Mouse (Mus musculus): ENCODE data around the gene Manbal. TPM values are rescaled to one million over a fixed set of nuclear protein-coding genes. Genes with fewer than 3 reads are reported as not detected.

Gene Manbal
- polyA plus RNA-seq, 1 experiment = 26.0 TPM

DNA sequence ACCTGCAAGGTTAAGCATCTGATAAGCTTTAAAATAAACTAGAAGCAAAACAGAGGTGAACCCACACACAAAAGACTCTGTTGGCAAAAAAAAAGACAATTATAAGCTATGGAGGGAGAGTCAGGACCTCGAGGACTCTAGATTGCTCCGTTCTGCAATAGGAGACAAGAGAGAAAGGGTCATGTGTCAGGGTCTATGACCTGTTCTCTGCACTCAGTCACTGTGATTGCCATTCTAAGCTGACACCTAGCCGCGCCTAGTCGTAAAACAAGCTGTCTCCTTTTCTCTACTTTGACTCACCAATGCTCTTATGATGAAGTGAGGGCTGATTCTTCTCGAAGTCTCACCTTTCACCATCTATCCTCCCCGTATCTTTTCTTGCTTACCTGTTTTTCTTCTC lies 45.1 kb downstream of the Manbal start:
- Histone ChIP-seq H3K4me1 (ENCODE audit: control insufficient read depth, insufficient read depth, insufficient read length, low read length) (no peaks in the 10 kb centered on the region), H3K4me3 (ENCODE audit: insufficient read depth, low read depth, low read length) (no peak overlapping the region), H3K27ac (replicated peaks; ENCODE audit: low read depth, low read length) (no peak overlapping the region)

DNA sequence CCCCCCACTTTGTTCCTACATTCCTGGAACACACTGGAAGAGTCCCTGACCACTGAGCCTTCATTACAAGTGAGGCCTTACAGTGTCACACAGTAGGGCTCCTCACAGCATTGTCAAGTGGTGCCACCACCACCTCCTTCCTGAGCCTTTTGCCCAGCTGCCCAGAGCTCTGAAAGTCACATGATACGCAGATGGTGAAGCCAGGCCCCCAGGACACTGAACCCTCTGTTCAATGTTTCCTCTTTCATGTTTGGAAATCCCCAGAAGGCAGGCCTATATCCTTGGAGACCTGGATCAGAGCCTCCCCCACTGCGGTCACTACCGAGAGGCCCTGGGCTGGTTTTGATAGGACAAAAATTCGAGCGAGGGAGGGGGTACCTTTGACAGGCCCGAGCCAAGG lies 49.8 kb downstream of the Manbal start:
- H3K4me1 ChIP-seq (ENCODE audit: control insufficient read depth, insufficient read depth, insufficient read length, low read length) = no peaks in the 10 kb centered on the region
- H3K27ac ChIP-seq (replicated peaks; ENCODE audit: low read depth, low read length) = no peak overlapping the region
- no peak overlapping the region for H3K4me3 ChIP-seq (ENCODE audit: insufficient read depth, low read depth, low read length)

DNA sequence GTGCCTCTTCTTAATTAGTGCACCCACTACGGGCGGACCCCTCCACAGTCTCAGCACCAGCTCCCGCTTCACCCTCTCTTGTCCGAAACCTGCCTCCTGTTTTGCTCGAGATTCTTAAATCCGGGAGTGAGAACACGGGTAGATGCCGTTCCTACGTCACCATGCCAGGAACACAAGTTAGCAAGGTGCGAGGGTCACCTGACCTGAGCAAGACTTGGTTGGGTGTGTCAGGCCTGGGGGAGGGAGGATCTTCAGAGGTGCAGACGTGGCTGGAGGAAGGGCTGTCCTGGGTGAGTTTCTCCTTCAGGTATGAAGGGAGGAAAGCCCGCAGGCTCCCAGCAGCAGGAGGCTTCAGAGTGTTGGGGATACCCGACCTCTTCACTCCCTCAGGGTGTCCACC lies 50.8 kb downstream of the Manbal start, which contains the start of gene Src:
Gene Src (plus strand): TSS at position 239 of the 400 bp plus-strand sequence.
- Histone ChIP-seq H3K27ac (replicated peaks; ENCODE audit: low read depth, low read length) (no peak within 1 kb of the TSS), H3K4me3 (ENCODE audit: insufficient read depth, low read depth, low read length) (no peak within 1 kb of the TSS), H3K4me1 (ENCODE audit: control insufficient read depth, insufficient read depth, insufficient read length, low read length) (0 out of 2 replicates have a peak, but pooled peaks cover under 1% of the 10 kb centered on the region)

DNA sequence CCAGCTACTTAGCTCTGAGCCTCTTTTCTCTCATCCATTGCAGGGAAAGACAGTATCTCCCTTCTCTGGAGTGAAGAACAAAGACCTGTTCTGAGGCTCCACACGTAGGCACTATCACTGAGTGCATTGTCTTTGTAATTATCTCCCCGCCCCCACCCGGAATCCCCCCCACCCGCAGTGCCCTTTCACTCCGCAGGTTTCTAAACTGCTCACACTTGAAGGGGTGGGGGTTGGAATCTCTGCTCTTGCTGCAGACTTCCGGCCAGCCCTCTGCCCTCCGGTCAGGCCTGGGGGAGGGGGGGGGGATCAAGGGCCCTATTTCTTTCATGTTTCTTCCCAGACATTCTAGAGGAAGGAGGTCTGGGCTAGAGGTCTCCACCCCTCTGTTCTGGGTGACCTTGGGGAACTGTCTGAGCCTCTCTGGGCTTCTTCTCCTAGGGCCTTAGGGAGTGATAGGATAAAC lies 51.2 kb downstream of the Manbal start:
- Histone ChIP-seq H3K4me1 (ENCODE audit: control insufficient read depth, insufficient read depth, insufficient read length, low read length) (0 out of 2 replicates have a peak, but pooled peaks cover 5% of the 10 kb centered on the region), H3K27ac (replicated peaks; ENCODE audit: low read depth, low read length) (no peak overlapping the region), H3K4me3 (ENCODE audit: insufficient read depth, low read depth, low read length) (no peak overlapping the region)

DNA sequence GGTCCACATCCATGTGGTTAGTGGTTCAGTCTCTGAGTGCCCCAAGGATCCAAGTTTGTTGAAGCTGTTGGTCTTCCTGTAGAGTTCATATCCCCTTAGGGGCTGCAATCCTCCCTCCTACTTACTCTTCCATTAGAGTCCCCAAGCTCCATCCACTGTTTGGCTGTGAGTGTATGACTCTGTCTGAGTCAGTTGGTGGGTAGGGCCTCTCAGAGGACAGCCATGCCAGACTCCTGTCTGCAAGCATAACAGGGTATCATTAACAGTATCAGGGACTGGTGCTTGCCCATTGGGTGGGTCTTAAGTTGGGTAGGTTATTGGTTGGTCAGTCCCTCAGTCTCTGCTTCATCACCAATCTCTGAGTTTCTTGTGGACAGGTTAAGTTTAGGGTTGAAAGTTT lies 52.1 kb downstream of the Manbal start:
- H3K27ac ChIP-seq (replicated peaks; ENCODE audit: low read depth, low read length) = no peak overlapping the region
- H3K4me3 ChIP-seq (ENCODE audit: insufficient read depth, low read depth, low read length) = no peak overlapping the region

DNA sequence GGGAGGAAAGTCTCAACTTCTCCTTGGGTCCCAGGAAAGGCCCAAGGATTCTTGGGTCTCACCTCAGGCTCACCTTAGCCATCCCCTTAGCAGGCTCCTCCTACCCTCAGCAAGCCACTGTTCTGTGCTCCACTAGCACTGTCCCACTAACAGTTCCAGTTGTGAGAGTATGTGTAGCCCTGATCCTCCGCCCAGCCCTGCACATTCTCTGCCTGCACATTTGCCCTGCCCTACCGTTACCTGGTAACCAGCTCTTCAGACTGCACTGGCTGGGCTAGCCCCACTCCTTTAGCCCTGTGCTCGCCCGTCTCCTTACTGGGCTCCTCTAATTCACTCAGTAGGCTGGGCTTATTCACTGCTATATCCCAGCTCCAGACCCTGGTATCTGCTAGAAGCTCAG lies 53.0 kb downstream of the Manbal start:
- H3K27ac ChIP-seq (replicated peaks; ENCODE audit: low read depth, low read length) = no peak overlapping the region
- H3K4me1 ChIP-seq (ENCODE audit: control insufficient read depth, insufficient read depth, insufficient read length, low read length) = 0 out of 2 replicates have a peak, but pooled peaks cover 5% of the 10 kb centered on the region
- H3K4me3 ChIP-seq (ENCODE audit: insufficient read depth, low read depth, low read length) = no peak overlapping the region

More for the DNA sequence above, 52.1 kb downstream of the Manbal start:
- H3K4me1 ChIP-seq (ENCODE audit: control insufficient read depth, insufficient read depth, insufficient read length, low read length) = 0 out of 2 replicates have a peak, but pooled peaks cover 5% of the 10 kb centered on the region

DNA sequence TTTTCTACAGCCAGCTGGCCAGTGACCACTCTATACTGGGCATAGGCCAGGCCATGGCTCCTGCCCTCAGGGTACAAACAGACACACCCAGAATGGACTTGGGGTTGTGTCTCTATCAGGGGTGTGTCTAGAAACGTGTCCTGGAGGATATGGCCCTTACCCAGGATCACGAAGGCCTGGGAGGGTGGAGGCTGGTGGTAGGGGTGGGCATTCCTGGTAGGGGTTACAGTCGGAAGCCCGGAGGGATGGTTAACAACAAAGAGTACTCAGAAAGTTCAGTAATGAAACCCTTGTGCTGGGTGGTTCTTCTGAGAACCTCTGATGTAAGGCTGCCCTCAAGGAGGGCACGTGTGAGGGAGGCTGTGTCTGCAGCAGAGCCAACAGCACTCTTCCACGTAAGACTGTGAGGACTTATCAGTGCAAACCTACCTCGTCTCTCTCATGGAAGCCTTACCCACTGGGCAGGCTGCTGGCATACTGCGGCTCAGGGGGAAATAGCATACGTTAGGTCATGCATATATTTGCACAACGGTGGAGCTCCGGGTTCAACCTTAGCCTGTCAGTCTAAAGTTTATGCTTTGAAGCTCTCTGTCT lies 54.8 kb downstream of the Manbal start:
- H3K27ac ChIP-seq (replicated peaks; ENCODE audit: low read depth, low read length) = no peak overlapping the region
- 0 out of 2 replicates have a peak, but pooled peaks cover 5% of the 10 kb centered on the region for H3K4me1 ChIP-seq (ENCODE audit: control insufficient read depth, insufficient read depth, insufficient read length, low read length)
- H3K4me3 ChIP-seq (ENCODE audit: insufficient read depth, low read depth, low read length) = no peak overlapping the region

DNA sequence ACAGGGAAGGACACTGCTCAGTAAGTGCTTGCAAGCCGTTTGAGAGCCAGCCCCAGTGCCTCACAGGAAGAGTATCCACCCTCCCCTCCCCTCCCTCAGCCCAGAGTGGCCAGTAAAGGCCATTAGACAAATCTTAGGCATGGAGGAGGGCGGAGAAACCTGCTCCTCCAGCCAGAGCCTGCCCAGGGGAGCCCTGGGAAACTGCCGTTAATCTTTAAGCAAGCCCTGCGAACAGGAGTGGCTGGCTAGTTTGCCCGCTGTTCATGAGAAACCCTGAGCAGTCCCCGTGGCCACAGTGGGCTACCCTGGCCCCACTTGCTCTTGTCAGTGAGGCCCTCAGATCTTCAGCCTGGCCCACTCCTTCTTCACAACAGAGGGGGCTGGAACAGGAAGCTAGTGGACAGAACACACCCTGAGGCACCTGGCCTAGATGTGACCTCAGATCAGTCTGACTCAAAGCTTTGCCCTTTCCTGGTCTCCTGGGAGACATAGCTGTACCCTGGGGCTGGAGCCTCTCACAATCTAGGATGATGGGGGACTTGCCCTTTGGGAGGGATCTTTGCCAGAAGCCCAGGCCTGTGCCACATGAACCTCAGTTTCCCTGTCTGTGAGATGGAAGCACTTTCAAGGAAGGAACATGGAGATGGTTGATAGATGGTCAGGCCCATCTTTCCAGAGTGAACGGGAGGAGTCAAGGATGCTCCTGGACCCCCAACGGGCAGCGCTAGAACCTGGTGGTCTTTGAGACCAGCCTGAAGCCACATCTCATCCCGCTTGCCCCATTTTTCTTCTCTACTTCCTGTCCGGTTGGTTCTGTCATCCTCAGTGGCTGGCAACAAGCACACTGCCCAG lies 55.7 kb downstream of the Manbal start:
- Histone ChIP-seq H3K4me1 (ENCODE audit: control insufficient read depth, insufficient read depth, insufficient read length, low read length) (0 out of 2 replicates have a peak, but pooled peaks cover 5% of the 10 kb centered on the region), H3K27ac (replicated peaks; ENCODE audit: low read depth, low read length) (no peak overlapping the region), H3K4me3 (ENCODE audit: insufficient read depth, low read depth, low read length) (peak overlapping the region; percentile 56)

DNA sequence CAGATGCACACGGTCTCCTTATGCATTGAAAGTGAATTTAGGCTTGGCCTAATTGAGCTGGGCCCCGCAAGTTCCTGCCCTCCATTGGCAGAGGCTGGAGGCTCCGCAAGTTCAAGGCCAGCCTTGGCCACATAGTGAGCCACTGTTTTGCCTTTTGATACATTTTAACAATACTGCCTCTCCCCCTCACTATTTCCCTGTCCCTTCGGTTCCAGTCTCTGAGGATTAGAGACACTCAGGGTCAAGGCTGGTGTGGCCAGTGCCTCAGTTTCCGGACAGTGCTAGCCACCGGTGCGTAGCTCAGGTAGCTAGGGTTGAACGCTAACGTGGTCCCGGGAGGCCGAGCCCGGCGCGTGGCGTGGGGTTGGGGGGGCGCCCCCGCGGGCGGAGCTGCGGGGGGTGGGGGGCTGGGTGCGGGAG lies 56.3 kb downstream of the Manbal start:
- peak overlapping the region; percentile 56 for H3K4me3 ChIP-seq (ENCODE audit: insufficient read depth, low read depth, low read length)
- H3K27ac ChIP-seq (replicated peaks; ENCODE audit: low read depth, low read length) = 0 out of 2 replicates have a peak overlapping the region, but pooled peaks have one; percentile 29
- 0 out of 2 replicates have a peak, but pooled peaks cover 5% of the 10 kb centered on the region for H3K4me1 ChIP-seq (ENCODE audit: control insufficient read depth, insufficient read depth, insufficient read length, low read length)

DNA sequence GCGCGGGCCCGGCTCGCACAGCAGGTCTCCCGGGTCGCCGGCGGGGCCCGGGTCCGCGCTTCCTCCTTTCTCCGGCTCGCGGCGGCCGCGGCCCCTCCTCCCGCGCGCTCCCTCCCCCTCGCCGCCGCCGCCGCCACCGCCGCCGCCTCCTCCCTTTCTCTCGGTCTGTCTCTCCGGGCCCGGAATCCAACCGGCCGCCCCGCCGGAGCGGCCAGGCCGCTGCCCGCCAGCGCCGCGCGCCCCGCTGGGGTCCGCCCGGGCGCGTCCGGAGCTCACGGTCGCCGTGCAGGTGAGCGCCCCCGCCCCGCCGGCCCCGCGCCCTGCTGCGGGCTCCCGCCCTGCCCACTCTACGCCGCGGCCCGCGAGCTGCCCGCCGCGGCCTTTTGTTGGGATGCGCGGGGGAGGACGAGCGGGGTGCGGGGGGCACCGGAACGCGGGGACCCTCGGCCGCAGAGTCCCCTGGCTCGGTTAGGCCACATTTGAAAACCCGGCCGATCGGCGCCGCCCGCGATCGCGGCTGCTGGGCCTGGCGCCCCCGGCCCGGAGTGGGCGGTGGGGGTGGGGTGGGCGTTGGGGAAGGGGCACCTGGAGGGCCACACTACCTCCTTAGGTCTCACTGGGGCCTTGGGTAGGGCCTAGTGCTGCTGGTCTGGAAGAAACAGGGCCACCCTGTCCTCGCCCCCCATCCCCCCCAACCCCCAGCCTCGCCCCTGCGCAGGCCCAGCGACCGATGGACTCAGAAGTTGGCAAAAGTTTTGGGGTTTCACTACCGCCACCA lies 56.9 kb downstream of the Manbal start:
- Histone ChIP-seq H3K27ac (replicated peaks; ENCODE audit: low read depth, low read length) (no peak overlapping the region), H3K4me3 (ENCODE audit: insufficient read depth, low read depth, low read length) (peak overlapping the region; percentile 54), H3K4me1 (ENCODE audit: control insufficient read depth, insufficient read depth, insufficient read length, low read length) (0 out of 2 replicates have a peak, but pooled peaks cover 5% of the 10 kb centered on the region)

DNA sequence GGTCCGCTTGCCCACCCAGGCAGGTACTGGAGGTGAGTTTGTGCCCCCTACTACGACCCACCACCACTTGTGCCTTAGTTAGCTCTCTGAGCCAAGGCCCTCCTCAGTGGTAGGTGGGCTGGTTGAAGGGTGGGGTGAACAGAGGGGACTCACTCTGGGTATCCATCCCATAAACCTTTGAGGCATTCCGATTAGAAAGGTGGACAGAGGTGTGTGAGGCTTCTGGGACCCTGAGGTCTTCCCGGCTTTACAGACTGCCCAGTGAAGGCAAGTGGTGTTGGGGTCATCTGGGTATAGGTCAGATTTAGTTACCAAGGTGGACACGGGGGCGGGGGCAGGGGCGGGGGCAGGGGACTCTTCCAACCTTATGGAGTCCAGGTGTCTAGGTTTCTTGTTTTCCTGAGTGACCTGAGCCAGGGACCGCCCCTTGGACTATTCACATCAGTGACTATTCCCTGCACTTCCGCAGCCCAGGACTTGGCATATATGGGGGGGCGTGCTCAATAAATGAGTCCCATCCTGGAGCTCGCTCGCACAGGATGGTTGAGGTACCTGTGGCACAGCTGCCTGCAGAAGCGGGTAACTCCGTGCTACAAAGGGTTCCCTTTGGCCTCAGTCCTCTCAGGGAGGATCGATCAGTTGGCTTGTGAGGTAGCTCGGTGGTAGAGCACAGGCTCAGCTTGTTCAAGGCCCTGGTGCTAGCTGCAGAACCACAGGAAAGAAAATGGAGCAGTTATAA lies 57.7 kb downstream of the Manbal start:
- H3K4me1 ChIP-seq (ENCODE audit: control insufficient read depth, insufficient read depth, insufficient read length, low read length) = 0 out of 2 replicates have a peak, but pooled peaks cover 5% of the 10 kb centered on the region
- no peak overlapping the region for H3K27ac ChIP-seq (replicated peaks; ENCODE audit: low read depth, low read length)
- peak overlapping the region; percentile 31; the same call in 1 of the 2 replicates for H3K4me3 ChIP-seq (ENCODE audit: insufficient read depth, low read depth, low read length)

DNA sequence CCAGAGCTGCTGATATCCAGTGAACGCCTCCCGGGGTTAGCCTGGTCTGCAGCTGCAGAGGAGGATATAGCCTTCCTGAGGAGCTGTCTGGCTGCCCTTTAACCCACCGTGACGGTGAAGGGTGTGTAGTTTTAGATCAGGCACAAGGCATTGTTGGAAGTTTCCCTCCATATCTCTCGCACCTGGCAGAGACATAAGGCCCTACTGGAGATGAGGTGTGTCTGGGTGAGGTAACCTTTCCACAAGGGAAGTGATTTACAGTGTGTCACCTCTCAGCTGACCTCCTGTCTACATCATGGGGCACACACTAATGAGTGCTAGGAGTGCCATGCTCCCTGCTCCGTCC lies 58.2 kb downstream of the Manbal start:
- Histone ChIP-seq H3K4me1 (ENCODE audit: control insufficient read depth, insufficient read depth, insufficient read length, low read length) (0 out of 2 replicates have a peak, but pooled peaks cover 5% of the 10 kb centered on the region), H3K27ac (replicated peaks; ENCODE audit: low read depth, low read length) (no peak overlapping the region), H3K4me3 (ENCODE audit: insufficient read depth, low read depth, low read length) (no peak overlapping the region)

DNA sequence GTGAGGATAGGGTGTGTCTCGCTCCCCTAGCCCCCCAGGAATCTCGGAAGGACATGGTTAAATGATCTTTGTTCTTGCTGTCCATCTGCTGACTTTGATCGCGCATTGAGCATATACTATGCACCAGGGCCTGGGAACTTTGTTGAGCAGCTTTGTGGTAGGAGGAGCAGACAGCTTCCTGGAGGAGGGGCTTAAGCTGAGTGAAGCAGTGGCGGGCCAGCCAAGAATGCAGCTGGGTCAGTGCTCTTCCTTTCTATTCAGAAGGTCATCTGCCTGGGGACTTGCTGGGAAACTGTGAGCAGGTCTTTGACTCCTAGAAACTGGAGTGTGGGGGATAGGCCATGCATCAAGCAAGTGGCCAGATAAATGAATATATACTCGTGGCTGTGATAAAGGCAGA lies 58.8 kb downstream of the Manbal start:
- no peak overlapping the region for H3K27ac ChIP-seq (replicated peaks; ENCODE audit: low read depth, low read length)
- 0 out of 2 replicates have a peak, but pooled peaks cover 5% of the 10 kb centered on the region for H3K4me1 ChIP-seq (ENCODE audit: control insufficient read depth, insufficient read depth, insufficient read length, low read length)
- no peak overlapping the region for H3K4me3 ChIP-seq (ENCODE audit: insufficient read depth, low read depth, low read length)

DNA sequence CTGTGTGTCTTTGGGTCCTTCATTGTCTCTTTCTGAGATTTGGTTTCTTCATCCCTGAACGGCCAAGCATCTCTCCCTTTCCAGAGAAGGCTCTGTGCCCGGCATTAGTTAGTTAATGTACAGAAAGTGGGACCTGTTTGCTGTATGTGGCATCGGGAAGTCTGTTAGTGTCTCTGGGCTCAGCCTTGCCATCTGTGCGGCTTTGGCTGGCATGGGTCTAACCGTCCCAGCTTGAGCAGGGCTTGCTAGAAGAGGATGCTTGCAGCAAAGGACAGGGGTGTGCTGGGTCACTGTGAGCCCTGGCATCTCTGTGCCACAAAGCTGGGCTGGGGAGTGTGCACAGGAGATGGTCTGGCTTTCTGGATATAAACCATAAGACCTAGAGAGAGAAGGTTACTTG lies 59.8 kb downstream of the Manbal start:
- Histone ChIP-seq H3K4me3 (ENCODE audit: insufficient read depth, low read depth, low read length) (no peak overlapping the region), H3K4me1 (ENCODE audit: control insufficient read depth, insufficient read depth, insufficient read length, low read length) (0 out of 2 replicates have a peak, but pooled peaks cover 5% of the 10 kb centered on the region), H3K27ac (replicated peaks; ENCODE audit: low read depth, low read length) (no peak overlapping the region)

All from brown adipose tissue, adult 24 weeks (tissue).